Mouse (Mus musculus) MEL (cell line): ENCODE measurements around the gene Tspan11.

Experiments
- CHD1 ChIP-seq: IDR thresholded peaks from 2 replicates; pipeline ENCODE4 v1.6.1; 2012; ENCODE audit warnings: low read depth, mild to moderate bottlenecking, inconsistent platforms, low read length, improper control_type of control experiment
- GATA1 ChIP-seq: IDR thresholded peaks from 2 replicates; pipeline ENCODE4 v1.6.1; 2011; ENCODE audit warnings: low read depth, low read length, improper control_type of control experiment
- TAL1 ChIP-seq: IDR thresholded peaks from 2 replicates; pipeline ENCODE4 v1.6.1; 2012; ENCODE audit warnings: mild to moderate bottlenecking, inconsistent platforms, low read length, moderate library complexity, mixed read lengths

GRCm38 (mm10) chr6:127837910-127838309 is 49.5 kb upstream of the Tspan11 start:
- no peak for TF ChIP-seq TAL1
- no peak for TF ChIP-seq GATA1
- no peak for TF ChIP-seq CHD1
